Mouse (Mus musculus) B cell, adult 2 months (primary cell): ENCODE data around the gene Sept7.
"Not testable (repeated sequence)": the region's sequence is repeated elsewhere in the genome, so short reads cannot be mapped to it uniquely, and the experiment has no call there.

Source experiments
- DNase-seq, 2 experiments: peaks; one replicate each; pipeline ENCODE4 v3.0.0; 2022

The Sept7 gene

DNA sequence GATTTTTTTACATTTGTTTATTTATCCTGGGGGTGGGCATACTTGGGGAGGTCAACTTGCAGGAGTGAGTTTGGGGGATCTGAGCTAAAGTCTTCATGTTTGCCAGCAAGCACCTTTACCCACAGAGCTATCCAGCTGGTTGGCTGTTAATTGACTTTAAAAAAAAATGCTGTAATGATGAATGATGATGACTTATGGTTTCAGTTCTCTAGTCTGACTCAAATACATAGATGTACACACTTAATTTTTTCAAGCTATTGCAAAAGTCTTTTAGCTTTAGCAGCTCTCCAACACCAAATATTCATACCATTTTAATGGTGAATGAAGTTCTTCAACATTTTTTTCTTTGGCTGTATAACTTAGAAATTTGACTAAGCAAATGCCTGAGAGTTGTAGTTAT is 8.7 kb downstream of the Sept7 start:
- DNase-seq: no peak

- no peak for DNase-seq
These were observed 9.8 kb downstream of the Sept7 start for GRCm38 (mm10) chr9:25262087-25262486.

- no peak for DNase-seq
These were observed 13.6 kb downstream of the Sept7 start for GRCm38 (mm10) chr9:25265795-25266194.

- DNase-seq: no peak
These were observed 14.9 kb downstream of the Sept7 start for GRCm38 (mm10) chr9:25267133-25267532.

DNA sequence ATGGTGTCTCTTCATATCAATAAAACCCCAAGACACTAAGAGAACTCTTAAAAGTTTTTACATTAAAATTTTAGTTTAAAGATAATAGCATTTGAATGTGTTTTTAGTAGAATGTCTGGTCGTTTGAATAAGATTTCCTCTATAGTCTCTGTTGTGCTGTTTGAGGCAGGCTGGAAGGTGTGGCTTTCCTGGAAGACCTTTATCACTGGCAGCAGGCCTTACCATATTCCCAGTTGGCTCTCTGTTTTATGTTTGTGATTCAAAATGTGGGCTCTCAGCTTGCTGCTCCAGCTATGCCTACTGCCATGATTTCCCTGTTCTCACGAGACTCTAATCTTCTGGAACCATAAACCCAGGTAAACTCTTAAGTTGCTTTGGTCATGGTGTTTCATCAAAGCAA is 15.3 kb downstream of the Sept7 start:
- no peak for DNase-seq

DNA sequence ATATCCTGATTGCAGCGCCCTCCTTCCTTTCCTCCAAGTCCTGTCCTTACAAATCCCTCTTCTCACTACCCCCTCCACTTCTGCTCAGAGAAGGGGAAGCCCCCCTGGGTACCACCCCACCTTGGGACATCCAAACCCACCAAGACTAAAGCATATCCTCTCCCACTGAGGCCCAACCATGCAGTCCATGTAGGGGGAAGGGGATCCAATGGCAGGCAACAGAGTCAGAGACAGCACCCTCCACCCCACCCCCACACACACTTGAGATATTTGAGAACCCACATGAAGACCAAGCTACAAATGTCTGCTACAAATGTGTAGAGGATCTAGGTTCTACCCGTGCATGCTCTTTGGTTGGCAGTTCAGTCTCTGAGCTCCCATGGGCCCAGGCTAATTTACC is 19.7 kb downstream of the Sept7 start:
- no peak for DNase-seq

DNA sequence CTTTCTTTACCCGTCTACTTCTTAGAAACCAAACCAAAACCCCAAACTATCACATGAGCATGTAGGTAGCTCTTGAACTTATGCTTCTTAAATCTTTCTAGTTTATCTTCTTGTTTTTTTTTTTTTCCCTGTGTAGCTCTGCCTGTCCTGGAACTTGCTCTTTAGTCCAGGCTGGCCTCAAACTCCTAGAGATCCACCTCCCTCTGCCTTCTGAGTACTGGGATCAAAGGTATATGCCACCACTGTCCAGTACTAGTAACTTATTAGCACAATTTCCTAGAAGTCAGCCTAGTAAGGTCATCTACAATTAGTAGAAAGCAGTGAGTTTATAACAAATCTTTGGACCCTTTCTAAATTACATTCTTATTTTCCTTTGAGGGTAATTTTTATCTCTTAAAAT is 37.6 kb downstream of the Sept7 start:
- no peak for DNase-seq

DNA sequence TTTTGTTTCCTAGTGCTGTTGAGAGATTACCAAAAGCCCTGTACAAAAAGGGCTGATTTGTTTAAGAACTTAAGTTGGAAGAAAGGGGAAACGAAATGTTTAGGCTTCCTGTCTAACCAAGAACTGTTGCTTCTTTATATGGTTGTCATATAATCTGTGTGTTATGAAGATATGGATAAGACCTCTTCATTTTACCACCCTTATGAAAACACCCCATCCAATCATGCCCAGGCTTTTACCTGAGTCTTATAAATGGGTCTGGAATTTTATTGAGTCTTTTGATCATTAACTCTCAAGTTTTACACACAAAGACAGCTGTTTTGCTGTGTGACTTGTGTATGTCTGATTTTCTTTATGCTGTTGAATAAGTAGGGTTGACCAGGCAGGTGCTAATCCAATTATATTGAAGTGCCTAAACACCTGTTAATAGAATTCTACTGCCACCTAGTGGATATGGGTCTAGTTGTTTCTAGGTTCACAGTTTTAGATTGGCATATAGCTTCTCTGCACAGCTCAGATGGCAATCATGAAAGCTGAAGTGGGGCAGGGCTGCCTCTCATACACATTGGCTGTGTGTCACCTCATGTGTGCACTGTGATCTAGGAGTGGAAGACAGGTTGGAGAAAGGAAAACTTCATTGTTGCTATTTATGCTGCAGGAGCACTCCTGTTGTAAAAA is 57.4 kb downstream of the Sept7 start:
- peak; percentile 44 to 55 for DNase-seq

DNA sequence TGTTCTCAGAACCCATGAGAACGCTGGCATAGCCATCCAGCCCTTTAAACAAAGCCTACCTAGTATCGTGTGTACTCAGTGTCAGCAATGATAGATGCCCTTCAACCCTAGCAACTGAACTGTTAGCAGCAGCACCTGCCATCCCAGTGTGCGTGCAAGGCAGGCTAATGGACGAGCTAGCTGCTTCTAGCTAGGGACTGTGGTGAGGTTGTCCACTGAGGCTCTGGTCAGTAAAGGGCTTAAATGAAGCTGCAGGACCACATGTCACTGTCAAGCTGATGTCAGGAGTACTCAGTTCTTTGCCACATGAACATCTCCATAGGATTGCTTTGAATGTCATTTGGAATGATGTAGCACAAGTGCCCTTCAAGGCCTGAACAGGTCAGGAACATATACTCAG is 62.1 kb downstream of the Sept7 start:
- DNase-seq: no peak

DNA sequence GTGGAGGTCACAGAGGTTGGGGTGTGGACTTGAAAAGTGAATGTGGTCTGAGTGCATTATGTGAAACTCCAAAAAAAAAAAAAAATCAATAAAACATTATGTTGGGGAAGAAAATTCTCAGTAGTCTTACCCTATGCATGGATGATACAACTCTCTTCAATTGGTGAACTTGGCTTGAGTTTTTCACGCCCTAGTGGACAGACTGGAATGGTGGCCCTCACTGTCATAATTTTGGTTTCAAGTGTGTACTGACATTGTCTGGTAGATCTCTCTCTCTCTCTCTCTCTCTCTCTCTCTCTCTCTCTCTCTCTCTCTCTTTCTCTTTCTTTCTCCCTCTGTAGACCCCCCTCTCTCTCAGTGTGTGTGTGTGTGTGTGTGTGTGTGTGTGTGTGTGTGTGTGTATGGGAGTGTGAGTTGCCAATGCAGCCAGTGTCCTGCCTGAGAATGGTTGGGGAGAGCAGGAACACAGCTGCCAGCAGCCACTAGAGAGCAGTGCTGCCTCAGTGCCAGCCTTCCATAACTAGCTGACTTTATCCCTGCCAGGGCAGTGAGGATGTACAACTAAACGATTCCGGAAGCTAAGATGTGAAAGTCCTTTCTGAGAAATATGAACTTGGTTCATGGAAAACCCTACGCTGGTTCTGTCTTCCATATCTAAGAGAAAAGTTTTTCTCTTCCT is 65.7 kb downstream of the Sept7 start:
- DNase-seq: no peak

- not testable (repeated sequence) for DNase-seq
These were observed 67.4 kb downstream of the Sept7 start for GRCm38 (mm10) chr9:25319676-25320075.

GRCm38 (mm10) chr9:25327727-25328370 is 75.6 kb downstream of the Sept7 start:
- no peak for DNase-seq

DNA sequence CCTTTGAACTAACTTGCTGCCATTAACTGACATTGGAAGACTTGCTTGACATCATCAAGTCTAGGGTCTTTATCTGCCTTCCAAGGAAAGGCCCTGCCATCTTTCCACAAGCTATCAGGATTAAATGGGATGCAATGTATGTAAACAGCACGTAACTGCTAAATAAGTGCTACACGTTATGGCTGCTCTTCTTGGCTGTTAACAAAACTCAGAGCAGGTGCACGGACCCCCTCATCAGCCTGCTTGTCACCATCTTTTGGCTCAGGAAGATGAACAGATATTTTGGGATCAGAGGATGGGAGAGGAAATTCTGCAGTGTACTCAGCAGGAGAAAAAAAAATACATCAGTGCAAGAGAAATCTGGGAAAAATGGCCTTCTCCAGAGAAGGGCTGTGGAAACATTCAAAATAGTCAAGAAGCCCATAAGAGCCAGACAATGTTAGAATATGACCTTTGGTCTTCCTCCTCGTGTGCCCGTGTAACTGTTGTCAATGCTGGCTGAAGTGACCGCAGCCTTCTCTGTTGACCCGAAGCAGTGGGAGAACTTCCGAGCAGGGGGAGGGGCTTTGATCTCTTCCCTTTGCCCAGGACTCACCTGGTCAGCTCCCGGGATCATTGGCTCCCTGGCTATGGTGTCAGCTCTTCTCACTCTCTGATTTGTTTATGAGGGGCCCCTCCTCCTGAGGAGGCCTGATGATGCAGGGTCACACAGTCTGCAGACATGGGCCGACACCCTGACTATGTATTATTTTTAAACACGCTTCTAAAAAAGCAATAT is 76.9 kb downstream of the Sept7 start:
- no peak for DNase-seq

DNA sequence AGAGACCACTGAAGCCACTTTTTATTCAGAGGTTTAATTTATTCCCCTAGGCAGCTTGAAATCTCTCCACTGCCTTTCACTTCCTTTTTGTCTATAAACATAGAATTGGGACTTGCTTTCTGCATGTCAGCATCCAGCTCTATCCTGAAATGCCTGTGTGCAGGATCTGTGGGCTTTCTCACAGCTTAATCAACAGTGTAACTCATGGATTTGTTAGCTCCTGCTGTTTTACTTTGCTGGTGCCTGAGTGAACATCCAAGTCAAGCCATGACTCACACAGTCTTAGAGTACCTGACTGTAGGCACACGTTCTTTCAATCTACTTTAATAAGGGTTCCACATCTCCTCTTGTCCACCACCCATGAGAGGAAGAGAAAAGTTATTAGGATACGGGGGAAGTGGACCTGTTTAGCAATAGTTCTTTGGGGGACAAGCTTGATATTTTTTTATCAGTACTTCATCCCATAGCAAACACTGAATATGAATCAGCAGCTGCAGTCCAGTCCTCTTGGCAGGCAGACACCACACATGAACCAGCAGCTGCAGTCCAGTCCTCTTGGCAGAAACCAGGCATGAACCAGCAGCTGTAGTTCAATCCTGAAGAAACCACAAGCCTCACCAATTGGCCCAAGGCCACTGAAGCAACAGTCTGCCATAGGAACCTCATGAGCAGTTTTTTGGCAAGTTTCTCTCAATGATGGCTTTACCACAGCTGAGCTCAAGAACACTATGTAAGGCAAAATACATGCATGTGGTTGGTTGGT is 85.4 kb downstream of the Sept7 start:
- DNase-seq: no peak

DNA sequence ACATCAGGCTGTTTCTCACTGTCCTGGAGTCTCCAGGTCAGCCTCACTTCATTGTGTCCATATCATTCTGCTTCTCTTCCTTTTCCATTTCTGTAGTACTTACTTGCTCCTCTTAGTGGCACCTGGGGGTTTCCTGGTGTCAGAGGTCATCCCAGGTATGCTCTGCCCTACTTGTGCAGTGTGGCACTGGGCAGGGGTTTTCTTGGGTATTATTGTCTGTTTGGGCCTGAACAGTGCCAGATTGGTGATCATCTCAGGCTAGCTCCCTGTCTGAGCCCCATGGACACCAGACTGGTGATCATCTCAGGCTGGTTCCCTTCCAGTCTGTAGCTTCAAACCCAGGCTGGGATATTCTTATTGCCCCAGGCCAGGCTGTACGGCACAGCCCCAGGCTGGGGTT is 88.2 kb downstream of the Sept7 start:
- no peak for DNase-seq

DNA sequence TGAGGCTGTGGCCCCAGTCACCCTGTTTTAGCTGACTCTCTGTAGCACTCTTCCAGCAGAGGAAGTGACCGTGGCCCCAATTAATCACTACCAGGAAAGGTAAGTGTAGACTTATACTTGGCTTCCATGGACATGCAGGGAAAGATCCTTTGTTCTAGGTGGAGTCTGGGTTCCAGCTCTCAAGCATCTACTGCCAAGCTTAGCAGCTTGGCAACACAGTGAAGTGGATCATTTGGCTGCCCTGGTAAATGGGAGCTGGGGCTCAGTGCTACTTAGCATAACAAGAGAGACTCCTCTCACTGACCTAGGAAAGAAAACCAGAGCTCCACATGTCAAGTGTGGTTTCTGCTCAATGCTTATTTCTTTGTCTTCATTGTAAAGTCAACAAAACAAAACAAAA is 101.5 kb downstream of the Sept7 start:
- DNase-seq: no peak

DNA sequence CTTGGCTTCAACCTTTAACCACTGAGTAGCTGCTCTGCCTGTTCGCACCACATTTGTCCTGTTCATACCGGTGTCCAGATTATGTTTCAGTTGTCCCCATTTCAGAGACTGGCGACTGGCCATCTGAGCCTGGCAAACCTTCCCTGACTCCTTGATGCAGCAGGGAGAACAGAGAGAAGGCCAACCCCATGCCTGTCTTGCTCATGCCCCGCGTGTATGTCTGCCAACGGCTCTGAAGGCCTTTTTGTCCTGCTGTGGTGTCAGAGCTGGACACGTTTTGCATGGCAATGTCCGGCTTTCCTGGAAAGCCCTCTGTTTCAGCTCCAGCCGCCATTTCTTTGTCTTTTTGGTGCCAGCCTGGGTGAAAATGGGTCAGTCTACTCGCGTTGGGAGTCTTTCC is 103.6 kb downstream of the Sept7 start:
- DNase-seq: no peak

DNA sequence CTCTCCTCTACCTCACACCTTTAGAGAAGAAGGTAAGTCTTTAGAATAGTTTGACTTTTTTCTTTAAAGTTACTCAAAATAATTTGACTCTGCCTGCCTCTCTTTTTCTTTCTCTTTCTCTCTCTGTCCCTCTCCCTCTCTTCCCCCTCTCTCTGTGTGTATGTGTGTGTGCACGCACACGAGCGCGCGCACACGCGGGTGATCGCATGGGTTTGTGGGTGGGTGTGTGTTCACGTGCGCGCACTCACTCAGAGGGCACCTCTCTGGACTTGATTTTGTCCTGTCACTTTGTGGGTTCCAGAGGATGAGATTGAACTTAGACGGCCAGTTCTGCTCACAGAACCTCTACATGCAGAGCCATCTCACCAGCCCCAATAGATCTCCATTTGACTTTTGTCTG is 105.3 kb downstream of the Sept7 start:
- DNase-seq: no peak

DNA sequence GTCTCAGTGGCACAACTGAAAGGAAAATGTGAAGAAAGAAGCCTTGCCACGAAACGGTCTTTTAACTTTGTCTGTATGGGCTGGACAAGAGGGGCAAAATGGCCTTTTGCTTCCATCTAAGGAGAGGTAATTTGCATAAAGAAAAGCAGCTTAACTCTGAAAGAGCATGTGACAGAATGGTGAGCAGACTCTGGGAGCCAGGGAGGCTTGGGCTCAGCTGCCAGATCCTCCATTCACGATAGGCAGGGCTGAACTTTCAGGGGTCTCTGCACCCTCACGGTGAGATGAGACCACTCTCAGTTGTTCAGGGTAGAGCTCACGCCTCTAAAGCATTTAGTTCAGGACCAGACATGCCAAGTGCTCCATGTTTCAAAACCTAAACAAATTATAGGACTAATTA is 105.8 kb downstream of the Sept7 start:
- DNase-seq: no peak
